Mouse (Mus musculus) embryo, embryonic 10.5 days (tissue): ENCODE results near the gene Nt5c.
A peak's percentile ranks its signal among the peaks of the same experiment; 100 is the strongest.
"Not testable (repeated sequence)": the region's sequence is repeated elsewhere in the genome, so short reads cannot be mapped to it uniquely, and the experiment has no call there.

ENCODE experiments used
- DNase-seq: peaks from one replicate; pipeline ENCODE4 v3.0.0-alpha.2; 2015; ENCODE audit warnings: low spot score

The Nt5c gene

GRCm38 (mm10) chr11:115467217-115467618 lies 24.4 kb downstream of the Nt5c start:
- peak; percentile 86 for DNase-seq

GRCm38 (mm10) chr11:115464851-115465250 lies 26.8 kb downstream of the Nt5c start:
- no peak for DNase-seq

- DNase-seq: no peak
Measured at GRCm38 (mm10) chr11:115463397-115463796, 28.3 kb downstream of the Nt5c start.

- DNase-seq: no peak
Measured at GRCm38 (mm10) chr11:115462243-115462891, 29.3 kb downstream of the Nt5c start, which contains the start of gene Slc16a5. Gene Slc16a5 (plus strand): TSS chr11:115462474.

- no peak for DNase-seq
Measured at GRCm38 (mm10) chr11:115461846-115462242, 29.8 kb downstream of the Nt5c start.

GRCm38 (mm10) chr11:115460976-115461375 lies 30.7 kb downstream of the Nt5c start:
- DNase-seq: no peak

GRCm38 (mm10) chr11:115457405-115457804 lies 34.3 kb downstream of the Nt5c start:
- peak; percentile 39 for DNase-seq

- no peak for DNase-seq
Measured at GRCm38 (mm10) chr11:115456182-115456581, 35.5 kb downstream of the Nt5c start.

GRCm38 (mm10) chr11:115455619-115456018 lies 36.0 kb downstream of the Nt5c start:
- DNase-seq: no peak

GRCm38 (mm10) chr11:115454822-115455221 lies 36.8 kb downstream of the Nt5c start:
- DNase-seq: not testable (repeated sequence)

GRCm38 (mm10) chr11:115453306-115453705 lies 38.4 kb downstream of the Nt5c start:
- no peak for DNase-seq

GRCm38 (mm10) chr11:115452281-115452860 lies 39.3 kb downstream of the Nt5c start:
- DNase-seq: no peak

GRCm38 (mm10) chr11:115451781-115452241 lies 39.9 kb downstream of the Nt5c start:
- no peak for DNase-seq

- no peak for DNase-seq
Measured at GRCm38 (mm10) chr11:115450176-115450575, 41.5 kb downstream of the Nt5c start.

GRCm38 (mm10) chr11:115448998-115449397 lies 42.7 kb downstream of the Nt5c start:
- no peak for DNase-seq

- no peak for DNase-seq
Measured at GRCm38 (mm10) chr11:115448075-115448474, 43.6 kb downstream of the Nt5c start.

- no peak for DNase-seq
Measured at GRCm38 (mm10) chr11:115447321-115447885, 44.3 kb downstream of the Nt5c start.

GRCm38 (mm10) chr11:115446906-115447305 lies 44.8 kb downstream of the Nt5c start:
- DNase-seq: no peak

- DNase-seq: peak; percentile 17
Measured at GRCm38 (mm10) chr11:115441417-115441816, 50.2 kb downstream of the Nt5c start.
